Mouse (Mus musculus): ENCODE data around the gene Usp22. TPM values are rescaled to one million over a fixed set of nuclear protein-coding genes. Genes with fewer than 3 reads are reported as not detected.
"Not testable (repeated sequence)": the region's sequence is repeated elsewhere in the genome, so short reads cannot be mapped to it uniquely, and the experiment has no call there.

Gene Usp22
- polyA plus RNA-seq, 1 experiment from 2014 or later = 72.5 TPM

DNA sequence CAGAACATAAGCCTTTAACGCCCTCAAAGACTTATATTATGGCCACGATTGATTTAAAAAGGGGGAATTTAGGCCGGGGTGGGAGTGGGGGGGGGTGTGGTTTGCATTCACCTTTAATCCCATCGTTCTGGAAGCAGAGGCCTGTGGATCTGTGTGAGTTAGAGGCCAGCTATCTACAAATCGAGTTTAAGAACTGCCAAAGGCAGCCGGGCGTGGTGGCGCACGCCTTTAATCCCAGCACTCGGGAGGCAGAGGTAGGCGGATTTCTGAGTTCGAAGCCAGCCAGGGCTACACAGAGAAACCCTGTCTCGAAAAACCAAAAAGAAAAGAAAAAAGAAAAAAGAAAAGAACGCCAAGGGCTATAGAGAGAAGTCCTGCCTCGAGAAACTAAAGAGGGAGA lies 1.4 kb downstream of the Usp22 start:
- not testable (repeated sequence) for H3K36me3 ChIP-seq (ENCODE audit: control insufficient read depth, insufficient read depth, low read length); ATAC-seq; H3K27ac ChIP-seq (ENCODE audit: low read length); H3K9ac ChIP-seq (ENCODE audit: low read depth, low read length); H3K27me3 ChIP-seq (replicated peaks; ENCODE audit: control insufficient read depth, insufficient read depth, low read length); H3K9me3 ChIP-seq (ENCODE audit: control insufficient read depth, low read length)
- 28% methylated on average over 15 of the region's 15 CpGs for WGBS
- peak overlapping the region; percentile 94 for H3K4me3 ChIP-seq (ENCODE audit: low read length)
- peaks cover 12% of the 10 kb centered on the region for H3K4me1 ChIP-seq (ENCODE audit: control insufficient read depth, insufficient read depth, low read length)
- H3K4me2 ChIP-seq (ENCODE audit: low read depth, low read length) = peak overlapping the region; percentile 83

DNA sequence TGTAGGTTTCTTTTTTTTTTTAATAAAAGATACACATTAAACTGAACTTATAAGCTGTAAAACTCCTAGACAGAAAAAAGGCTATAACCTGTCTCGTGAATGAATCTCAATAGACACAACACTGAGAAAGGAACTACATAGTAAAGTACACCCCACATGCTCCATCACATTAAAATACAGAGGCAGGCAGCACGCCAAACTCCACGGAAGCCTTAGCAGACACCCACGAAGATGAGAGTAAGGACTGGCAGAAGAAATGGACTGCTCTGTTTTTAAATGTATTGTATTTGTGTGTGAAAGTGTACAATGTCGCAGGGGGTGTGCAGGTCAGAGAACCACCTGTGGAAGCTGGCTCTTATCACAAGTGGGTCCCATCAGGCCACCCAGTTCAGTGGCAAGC lies 4.7 kb downstream of the Usp22 start:
- H3K27me3 ChIP-seq (replicated peaks; ENCODE audit: control insufficient read depth, insufficient read depth, low read length) = no peaks in the 10 kb centered on the region
- peaks cover 12% of the 10 kb centered on the region; the same call in 1 of the 2 replicates for H3K36me3 ChIP-seq (ENCODE audit: control insufficient read depth, insufficient read depth, low read length)
- H3K4me3 ChIP-seq (ENCODE audit: low read length) = no peak overlapping the region
- WGBS = 80% methylated on average over 5 of the region's 5 CpGs
- no peak overlapping the region for H3K4me2 ChIP-seq (ENCODE audit: low read depth, low read length)
- H3K4me1 ChIP-seq (ENCODE audit: control insufficient read depth, insufficient read depth, low read length) = peaks cover 12% of the 10 kb centered on the region
- H3K27ac ChIP-seq (ENCODE audit: low read length) = no peak overlapping the region
- no peak for ATAC-seq
- H3K9me3 ChIP-seq (ENCODE audit: control insufficient read depth, low read length) = no peaks in the 10 kb centered on the region
- H3K9ac ChIP-seq (ENCODE audit: low read depth, low read length) = no peak overlapping the region

DNA sequence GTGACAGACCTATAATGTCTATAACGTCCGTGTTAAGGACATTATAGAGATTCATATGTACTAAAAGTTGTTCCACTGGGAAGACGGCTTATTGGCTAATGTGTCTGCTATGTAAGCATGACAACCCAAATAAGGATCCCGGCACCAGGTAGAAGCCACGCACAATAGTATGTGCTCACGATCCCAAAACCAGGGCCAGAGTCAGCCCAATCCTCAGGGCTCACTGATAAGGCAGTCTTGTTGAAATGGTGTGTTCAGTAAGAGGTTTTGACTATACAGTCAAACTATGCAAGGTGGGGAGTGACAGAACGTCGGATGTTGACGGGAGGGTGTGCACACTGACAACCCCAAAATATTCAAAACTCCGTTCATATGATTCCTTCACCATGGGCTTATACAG lies 10.0 kb downstream of the Usp22 start:
- Histone ChIP-seq H3K9ac (ENCODE audit: low read depth, low read length) (no peak overlapping the region), H3K9me3 (ENCODE audit: control insufficient read depth, low read length) (no peaks in the 10 kb centered on the region), H3K27ac (ENCODE audit: low read length) (no peak overlapping the region), H3K36me3 (ENCODE audit: control insufficient read depth, insufficient read depth, low read length) (peaks cover 39% of the 10 kb centered on the region), H3K4me2 (ENCODE audit: low read depth, low read length) (no peak overlapping the region), H3K4me1 (ENCODE audit: control insufficient read depth, insufficient read depth, low read length) (0 out of 2 replicates have a peak, but pooled peaks cover 4% of the 10 kb centered on the region), H3K27me3 (replicated peaks; ENCODE audit: control insufficient read depth, insufficient read depth, low read length) (no peaks in the 10 kb centered on the region), H3K4me3 (ENCODE audit: low read length) (no peak overlapping the region)
- WGBS = 92% methylated on average over 10 of the region's 10 CpGs
- no peak for ATAC-seq

DNA sequence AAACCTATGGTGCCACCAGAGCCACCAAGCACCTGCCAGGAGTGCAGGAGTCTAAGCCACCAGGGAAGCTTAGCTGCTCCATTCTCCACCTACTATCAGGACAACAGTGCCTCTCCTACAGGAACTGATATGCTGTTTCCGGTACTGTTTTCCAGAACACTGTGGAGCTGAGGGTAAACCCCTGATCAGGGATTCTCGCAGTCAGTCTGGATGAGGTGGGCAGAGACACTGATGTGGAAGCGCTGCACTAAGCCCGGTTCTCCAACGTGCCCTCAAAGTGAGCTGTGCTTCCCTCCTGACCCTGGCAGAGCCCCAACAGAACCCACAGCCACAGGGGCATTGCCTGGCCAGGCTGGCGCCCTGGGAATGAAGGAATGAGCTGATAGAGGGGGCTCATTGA lies 10.5 kb downstream of the Usp22 start:
- Histone ChIP-seq H3K4me1 (ENCODE audit: control insufficient read depth, insufficient read depth, low read length) (0 out of 2 replicates have a peak, but pooled peaks cover 4% of the 10 kb centered on the region), H3K4me2 (ENCODE audit: low read depth, low read length) (no peak overlapping the region), H3K4me3 (ENCODE audit: low read length) (no peak overlapping the region), H3K27ac (ENCODE audit: low read length) (no peak overlapping the region), H3K9ac (ENCODE audit: low read depth, low read length) (no peak overlapping the region), H3K36me3 (ENCODE audit: control insufficient read depth, insufficient read depth, low read length) (peaks cover 42% of the 10 kb centered on the region), H3K27me3 (replicated peaks; ENCODE audit: control insufficient read depth, insufficient read depth, low read length) (no peaks in the 10 kb centered on the region), H3K9me3 (ENCODE audit: control insufficient read depth, low read length) (no peaks in the 10 kb centered on the region)
- 93% methylated on average over 6 of the region's 6 CpGs for WGBS
- no peak for ATAC-seq

DNA sequence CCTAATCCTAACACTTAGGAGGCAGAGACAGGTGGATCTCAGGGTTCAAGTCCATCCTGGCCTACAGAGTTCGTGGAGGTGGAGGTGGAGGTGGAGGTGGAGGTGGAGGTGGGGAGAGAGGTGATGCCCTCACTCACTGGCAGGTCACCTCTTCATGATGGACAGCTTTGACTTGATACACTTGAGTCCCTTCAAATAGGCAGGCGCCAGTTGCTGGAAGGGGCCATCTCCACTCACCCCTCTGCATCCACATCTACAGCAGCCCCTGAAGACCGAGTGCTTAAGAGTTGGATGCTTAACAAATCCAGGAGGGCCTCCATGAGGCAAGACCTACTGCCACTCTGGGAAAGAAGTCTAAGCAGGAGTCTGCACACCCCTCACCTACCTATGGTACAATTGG lies 11.5 kb downstream of the Usp22 start:
- 83% methylated on average over 3 of the region's 3 CpGs for WGBS
- Histone ChIP-seq H3K27me3 (replicated peaks; ENCODE audit: control insufficient read depth, insufficient read depth, low read length) (no peaks in the 10 kb centered on the region), H3K4me3 (ENCODE audit: low read length) (no peak overlapping the region), H3K9ac (ENCODE audit: low read depth, low read length) (no peak overlapping the region), H3K9me3 (ENCODE audit: control insufficient read depth, low read length) (no peaks in the 10 kb centered on the region), H3K4me2 (ENCODE audit: low read depth, low read length) (no peak overlapping the region), H3K4me1 (ENCODE audit: control insufficient read depth, insufficient read depth, low read length) (no peaks in the 10 kb centered on the region), H3K27ac (ENCODE audit: low read length) (no peak overlapping the region), H3K36me3 (ENCODE audit: control insufficient read depth, insufficient read depth, low read length) (peaks cover 42% of the 10 kb centered on the region)
- no peak for ATAC-seq

DNA sequence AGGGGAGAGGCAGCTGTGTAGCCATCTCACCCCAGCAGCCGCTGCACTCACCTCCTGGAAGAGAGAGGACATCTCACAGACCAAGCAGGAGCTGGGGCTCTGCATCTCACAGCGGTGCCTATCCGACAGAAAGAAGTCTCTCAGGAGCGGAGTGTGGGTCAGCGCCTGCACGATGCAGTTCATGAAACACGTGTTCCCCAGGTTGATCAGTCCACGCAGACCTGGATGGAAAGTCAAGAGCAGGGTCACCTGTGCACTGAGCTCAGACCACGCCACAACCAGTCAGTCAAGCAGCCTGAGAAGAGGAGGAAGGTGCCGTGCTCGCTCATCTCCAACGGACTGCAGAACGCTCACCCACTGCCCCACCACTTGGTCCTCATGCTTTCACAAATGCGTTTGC lies 12.1 kb downstream of the Usp22 start:
- no peaks in the 10 kb centered on the region for H3K9me3 ChIP-seq (ENCODE audit: control insufficient read depth, low read length)
- no peak for ATAC-seq
- H3K4me3 ChIP-seq (ENCODE audit: low read length) = no peak overlapping the region
- H3K4me1 ChIP-seq (ENCODE audit: control insufficient read depth, insufficient read depth, low read length) = no peaks in the 10 kb centered on the region
- H3K9ac ChIP-seq (ENCODE audit: low read depth, low read length) = no peak overlapping the region
- no peak overlapping the region for H3K4me2 ChIP-seq (ENCODE audit: low read depth, low read length)
- H3K27ac ChIP-seq (ENCODE audit: low read length) = no peak overlapping the region
- H3K36me3 ChIP-seq (ENCODE audit: control insufficient read depth, insufficient read depth, low read length) = peaks cover 46% of the 10 kb centered on the region
- no peaks in the 10 kb centered on the region for H3K27me3 ChIP-seq (replicated peaks; ENCODE audit: control insufficient read depth, insufficient read depth, low read length)
- 95% methylated on average over 14 of the region's 14 CpGs for WGBS

DNA sequence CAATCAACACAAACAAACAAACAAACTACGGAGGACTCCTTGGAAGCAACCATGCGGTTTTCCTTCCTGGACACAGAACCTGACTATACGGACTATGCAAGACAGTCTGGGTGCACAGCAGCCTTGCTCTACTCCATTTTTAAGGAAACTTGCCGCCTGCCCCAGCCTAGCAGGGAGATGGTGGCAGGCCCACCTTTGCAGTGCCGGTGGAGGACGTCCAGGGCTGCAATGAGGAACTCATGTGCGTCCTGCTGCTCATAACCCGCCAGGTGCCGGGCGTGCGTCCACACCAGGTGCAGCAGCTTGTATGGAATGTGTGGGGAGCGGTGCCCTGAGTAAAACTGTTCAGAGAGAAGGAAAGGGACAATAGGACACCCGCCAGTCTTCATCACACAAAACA lies 13.7 kb downstream of the Usp22 start:
- no peak overlapping the region for H3K4me2 ChIP-seq (ENCODE audit: low read depth, low read length)
- H3K9me3 ChIP-seq (ENCODE audit: control insufficient read depth, low read length) = no peaks in the 10 kb centered on the region
- no peak overlapping the region for H3K4me3 ChIP-seq (ENCODE audit: low read length)
- no peaks in the 10 kb centered on the region for H3K27me3 ChIP-seq (replicated peaks; ENCODE audit: control insufficient read depth, insufficient read depth, low read length)
- peaks cover 44% of the 10 kb centered on the region for H3K36me3 ChIP-seq (ENCODE audit: control insufficient read depth, insufficient read depth, low read length)
- H3K4me1 ChIP-seq (ENCODE audit: control insufficient read depth, insufficient read depth, low read length) = no peaks in the 10 kb centered on the region
- H3K27ac ChIP-seq (ENCODE audit: low read length) = no peak overlapping the region
- 92% methylated on average over 13 of the region's 13 CpGs for WGBS
- no peak for ATAC-seq
- H3K9ac ChIP-seq (ENCODE audit: low read depth, low read length) = no peak overlapping the region

DNA sequence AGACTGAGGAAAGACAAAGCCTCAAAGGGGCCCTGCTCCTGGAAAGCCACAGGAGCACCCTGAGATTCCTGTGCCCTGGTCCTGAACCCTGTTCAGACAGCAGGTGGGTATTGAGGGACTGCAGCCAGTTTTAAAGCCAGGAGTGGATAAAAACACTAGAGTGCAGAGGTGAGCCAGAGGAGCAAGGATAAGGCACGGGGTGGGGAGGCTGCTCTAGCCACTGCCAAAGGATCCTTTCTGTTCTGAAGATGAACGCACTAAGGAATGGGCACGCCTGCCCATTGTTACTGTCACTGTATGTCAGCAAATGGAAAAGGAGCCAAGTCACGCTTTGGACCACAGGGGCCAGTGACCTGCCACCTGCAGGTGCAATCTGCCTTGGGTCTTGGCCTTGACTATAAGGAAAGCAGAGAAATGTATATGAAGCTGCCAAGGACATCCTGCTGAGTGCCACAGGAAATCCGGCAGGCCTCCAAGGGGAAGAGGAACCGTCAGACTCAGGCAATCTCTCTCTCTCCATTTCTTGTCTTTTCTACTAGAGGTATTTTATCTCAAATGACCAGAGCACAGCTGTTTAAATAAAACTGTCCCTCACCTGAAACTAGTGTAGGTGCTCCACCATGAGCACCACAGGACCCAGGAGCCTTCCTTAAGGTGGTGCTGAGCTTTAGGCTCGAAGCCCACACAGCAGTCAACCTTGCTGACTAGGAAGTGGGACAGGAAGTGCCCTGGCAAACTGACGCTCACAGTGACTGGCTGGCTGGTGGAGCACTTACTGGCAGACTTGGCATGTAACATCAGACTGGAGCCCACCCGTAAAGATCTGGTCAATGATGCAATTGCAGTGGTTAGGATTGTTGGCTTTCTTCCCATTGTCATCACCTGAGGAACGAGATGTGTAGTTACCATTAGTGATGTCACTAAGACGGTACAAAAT lies 14.8 kb downstream of the Usp22 start:
- no peak for ATAC-seq
- no peaks in the 10 kb centered on the region for H3K4me1 ChIP-seq (ENCODE audit: control insufficient read depth, insufficient read depth, low read length)
- H3K4me3 ChIP-seq (ENCODE audit: low read length) = no peak overlapping the region
- H3K9ac ChIP-seq (ENCODE audit: low read depth, low read length) = no peak overlapping the region
- H3K36me3 ChIP-seq (ENCODE audit: control insufficient read depth, insufficient read depth, low read length) = peaks cover 45% of the 10 kb centered on the region
- H3K9me3 ChIP-seq (ENCODE audit: control insufficient read depth, low read length) = no peaks in the 10 kb centered on the region
- no peak overlapping the region for H3K4me2 ChIP-seq (ENCODE audit: low read depth, low read length)
- H3K27me3 ChIP-seq (replicated peaks; ENCODE audit: control insufficient read depth, insufficient read depth, low read length) = no peaks in the 10 kb centered on the region
- 77% methylated on average over 11 of the region's 11 CpGs for WGBS
- H3K27ac ChIP-seq (ENCODE audit: low read length) = no peak overlapping the region

DNA sequence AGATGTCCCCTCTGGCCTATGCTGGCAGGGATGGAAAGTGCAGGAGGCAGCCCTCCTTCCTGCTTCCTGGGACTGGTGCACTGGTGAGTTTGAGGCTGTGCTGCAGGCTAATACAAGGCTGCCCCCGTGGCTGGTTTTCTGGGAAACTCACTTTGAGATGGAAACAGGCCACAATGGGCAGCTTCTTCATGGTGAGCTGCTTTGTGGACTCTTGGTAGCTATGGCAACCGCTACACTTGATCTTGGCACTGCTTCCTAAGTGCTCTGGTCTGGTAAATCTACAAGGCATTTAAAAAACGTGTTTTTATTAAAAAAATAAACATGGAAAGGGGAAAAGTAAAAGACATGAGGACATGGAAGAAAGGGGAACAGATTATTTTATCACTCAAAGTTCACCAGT lies 16.7 kb downstream of the Usp22 start:
- H3K4me3 ChIP-seq (ENCODE audit: low read length) = no peak overlapping the region
- 74% methylated on average over 3 of the region's 3 CpGs for WGBS
- H3K4me1 ChIP-seq (ENCODE audit: control insufficient read depth, insufficient read depth, low read length) = no peaks in the 10 kb centered on the region
- H3K9ac ChIP-seq (ENCODE audit: low read depth, low read length) = no peak overlapping the region
- no peak overlapping the region for H3K27ac ChIP-seq (ENCODE audit: low read length)
- peaks cover 52% of the 10 kb centered on the region for H3K36me3 ChIP-seq (ENCODE audit: control insufficient read depth, insufficient read depth, low read length)
- H3K27me3 ChIP-seq (replicated peaks; ENCODE audit: control insufficient read depth, insufficient read depth, low read length) = no peaks in the 10 kb centered on the region
- no peak overlapping the region for H3K4me2 ChIP-seq (ENCODE audit: low read depth, low read length)
- no peak for ATAC-seq
- H3K9me3 ChIP-seq (ENCODE audit: control insufficient read depth, low read length) = no peaks in the 10 kb centered on the region

All from intestine, embryonic 16.5 days (tissue).